Mouse (Mus musculus): ENCODE data around the gene Slc27a5. TPM values are rescaled to one million over a fixed set of nuclear protein-coding genes. Genes with fewer than 3 reads are reported as not detected.
A peak's percentile ranks its signal among the peaks of the same experiment; 100 is the strongest.

Slc27a5 gene
- polyA plus RNA-seq, 1 experiment from 2014 or later = 1.5 TPM

GRCm38 (mm10) chr7:12943488-12943887 lies 54.5 kb downstream of the Slc27a5 start:
- Histone ChIP-seq H3K9ac (no peak overlapping the region), H3K27me3 (replicated peaks) (no peaks in the 10 kb centered on the region), H3K9me3 (replicated peaks) (no peaks in the 10 kb centered on the region), H3K27ac (no peak overlapping the region), H3K4me1 (peaks cover 2% of the 10 kb centered on the region), H3K4me2 (no peak overlapping the region), H3K36me3 (no peaks in the 10 kb centered on the region), H3K4me3 (no peak overlapping the region)
- ATAC-seq = 0 out of 2 replicates have a peak, but pooled peaks have one; percentile 38

DNA sequence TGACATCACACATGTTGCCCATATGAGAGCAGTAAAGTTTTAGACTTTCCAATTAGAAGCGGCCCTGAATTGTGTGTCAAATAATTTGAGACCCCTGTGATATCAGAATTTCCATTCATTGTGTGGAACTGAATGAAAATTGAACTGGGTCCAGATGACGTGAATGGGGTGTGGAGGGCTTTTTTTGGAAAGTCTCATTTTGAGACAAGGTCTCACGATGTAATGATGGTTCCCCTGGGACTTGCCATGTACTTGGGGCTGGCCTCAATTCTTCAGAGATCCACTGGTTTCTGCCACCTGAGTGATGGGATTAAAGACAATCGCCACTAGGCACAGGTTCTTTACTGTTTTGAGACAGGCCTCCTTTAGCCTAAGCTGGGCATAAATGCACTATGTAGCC lies 57.4 kb downstream of the Slc27a5 start:
- no peak overlapping the region for H3K9ac ChIP-seq
- H3K27me3 ChIP-seq (replicated peaks) = no peaks in the 10 kb centered on the region
- no peaks in the 10 kb centered on the region for H3K4me1 ChIP-seq
- H3K4me2 ChIP-seq = no peak overlapping the region
- 76% methylated on average over 4 of the region's 4 CpGs for WGBS (ENCODE audit: insufficient replicate concordance)
- no peak for ATAC-seq
- no peaks in the 10 kb centered on the region for H3K36me3 ChIP-seq
- 0 out of 2 replicates have a peak, but pooled peaks cover 4% of the 10 kb centered on the region for H3K9me3 ChIP-seq (replicated peaks)
- no peak overlapping the region for H3K27ac ChIP-seq
- no peak overlapping the region for H3K4me3 ChIP-seq

Other genes starting within 250 kb of the Slc27a5 start
- gene Zscan18, start 194.6 kb downstream of the Slc27a5 start, polyA plus RNA-seq (2016; fragmentation: Nextera tagmentation; extraction: Ambion mirVana) = 1.4 and 2.1 TPM in 2 replicates
- gene Zfp329, start 179.3 kb downstream of the Slc27a5 start, polyA plus RNA-seq (2016; fragmentation: Nextera tagmentation; extraction: Ambion mirVana) = 3.8 and 4.6 TPM in 2 replicates
- gene Zfp110, start 163.4 kb downstream of the Slc27a5 start, polyA plus RNA-seq (2016; fragmentation: Nextera tagmentation; extraction: Ambion mirVana) = 16.1 and 16.4 TPM in 2 replicates
- 0.86 and 1.0 TPM in 2 replicates for gene Zfp128, start 117.0 kb downstream of the Slc27a5 start, polyA plus RNA-seq (2016; fragmentation: Nextera tagmentation; extraction: Ambion mirVana)
- gene Zscan22, start 100.4 kb downstream of the Slc27a5 start, polyA plus RNA-seq (2016; fragmentation: Nextera tagmentation; extraction: Ambion mirVana) = 5.9 and 6.6 TPM in 2 replicates
- 813 and 821 TPM in 2 replicates for gene Rps5, start 75.9 kb downstream of the Slc27a5 start, polyA plus RNA-seq (2016; fragmentation: Nextera tagmentation; extraction: Ambion mirVana)
- 0.24 and 0.43 TPM in 2 replicates for gene Rnf225, start 70.8 kb downstream of the Slc27a5 start, polyA plus RNA-seq (2016; fragmentation: Nextera tagmentation; extraction: Ambion mirVana)
- 4.4 and 5.1 TPM in 2 replicates for gene Zfp324, start 32.4 kb downstream of the Slc27a5 start, polyA plus RNA-seq (2016; fragmentation: Nextera tagmentation; extraction: Ambion mirVana)
- 5.4 and 5.7 TPM in 2 replicates for gene Zfp446, start 20.3 kb downstream of the Slc27a5 start, polyA plus RNA-seq (2016; fragmentation: Nextera tagmentation; extraction: Ambion mirVana)
- gene Trim28, start 922 bp upstream of the Slc27a5 start, polyA plus RNA-seq (2016; fragmentation: Nextera tagmentation; extraction: Ambion mirVana) = 201 and 203 TPM in 2 replicates
- 16.2 and 20.0 TPM in 2 replicates for gene Zbtb45, start 11.8 kb upstream of the Slc27a5 start, polyA plus RNA-seq (2016; fragmentation: Nextera tagmentation; extraction: Ambion mirVana)
- 133 and 134 TPM in 2 replicates for gene Chmp2a, start 36.6 kb upstream of the Slc27a5 start, polyA plus RNA-seq (2016; fragmentation: Nextera tagmentation; extraction: Ambion mirVana)
- gene Ube2m, start 40.1 kb upstream of the Slc27a5 start, polyA plus RNA-seq (2016; fragmentation: Nextera tagmentation; extraction: Ambion mirVana) = 145 and 148 TPM in 2 replicates
- 0.77 and 1.4 TPM in 2 replicates for gene Mzf1, start 56.6 kb upstream of the Slc27a5 start, polyA plus RNA-seq (2016; fragmentation: Nextera tagmentation; extraction: Ambion mirVana)
- gene Vmn1r85, start 97.0 kb upstream of the Slc27a5 start, polyA plus RNA-seq (2016; fragmentation: Nextera tagmentation; extraction: Ambion mirVana) = not detected in 2 replicates
- not detected in 2 replicates for gene Vmn1r86, start 121.7 kb upstream of the Slc27a5 start, polyA plus RNA-seq (2016; fragmentation: Nextera tagmentation; extraction: Ambion mirVana)
- gene Vmn1r87, start 142.0 kb upstream of the Slc27a5 start, polyA plus RNA-seq (2016; fragmentation: Nextera tagmentation; extraction: Ambion mirVana) = not detected in 2 replicates
- gene Vmn1r88, start 161.4 kb upstream of the Slc27a5 start, polyA plus RNA-seq (2016; fragmentation: Nextera tagmentation; extraction: Ambion mirVana) = 0.02 TPM in 1 of 2 replicates, not detected in the other
- not detected in 2 replicates for gene Vmn1r89, start 214.8 kb upstream of the Slc27a5 start, polyA plus RNA-seq (2016; fragmentation: Nextera tagmentation; extraction: Ambion mirVana)

All from liver, embryonic 12.5 days (tissue).